Mouse (Mus musculus): ENCODE results near the gene Cep57. TPM values are rescaled to one million over a fixed set of nuclear protein-coding genes. Genes with fewer than 3 reads are reported as not detected.
"Not testable (repeated sequence)": the region's sequence is repeated elsewhere in the genome, so short reads cannot be mapped to it uniquely, and the experiment has no call there.

Gene Cep57
- polyA plus RNA-seq, 2 experiments from 2014 or later: 43.1 to 49.9 TPM

- not testable (repeated sequence) for ATAC-seq
Observed at GRCm38 (mm10) chr9:13790864-13791263, 36.0 kb downstream of the Cep57 start.

GRCm38 (mm10) chr9:13781985-13782384, 44.9 kb downstream of the Cep57 start:
- no peak for ATAC-seq

- ATAC-seq: no peak
Observed at GRCm38 (mm10) chr9:13774732-13775131, 52.2 kb downstream of the Cep57 start.

- ATAC-seq: no peak
Observed at GRCm38 (mm10) chr9:13766570-13766969, 60.3 kb downstream of the Cep57 start.

- ATAC-seq: no peak
Observed at GRCm38 (mm10) chr9:13765624-13766023, 61.3 kb downstream of the Cep57 start.

- no peak for ATAC-seq
Observed at GRCm38 (mm10) chr9:13760430-13760829, 66.5 kb downstream of the Cep57 start.

Other genes starting within 250 kb of the Cep57 start
- gene Mtmr2, start 78.7 kb downstream of the Cep57 start, polyA plus RNA-seq (2017; shearing (Covaris generic)): 10 to 100 TPM; 30.9 to 31.9 TPM
- 10 to 100 TPM; 13.9 to 17.8 TPM for gene Fam76b, start 609 bp upstream of the Cep57 start, polyA plus RNA-seq (2017; shearing (Covaris generic))

Measured in CD4-positive, CD25-positive, alpha-beta regulatory T cell, adult 4 months (primary cell).